Mouse (Mus musculus) cerebellum, adult 9-10 months (tissue): Measurements from ENCODE around the gene Tmf1.

Source experiments
- DNase-seq: peaks from one replicate; pipeline ENCODE4 v3.0.0; 2022

Tmf1 gene

DNA sequence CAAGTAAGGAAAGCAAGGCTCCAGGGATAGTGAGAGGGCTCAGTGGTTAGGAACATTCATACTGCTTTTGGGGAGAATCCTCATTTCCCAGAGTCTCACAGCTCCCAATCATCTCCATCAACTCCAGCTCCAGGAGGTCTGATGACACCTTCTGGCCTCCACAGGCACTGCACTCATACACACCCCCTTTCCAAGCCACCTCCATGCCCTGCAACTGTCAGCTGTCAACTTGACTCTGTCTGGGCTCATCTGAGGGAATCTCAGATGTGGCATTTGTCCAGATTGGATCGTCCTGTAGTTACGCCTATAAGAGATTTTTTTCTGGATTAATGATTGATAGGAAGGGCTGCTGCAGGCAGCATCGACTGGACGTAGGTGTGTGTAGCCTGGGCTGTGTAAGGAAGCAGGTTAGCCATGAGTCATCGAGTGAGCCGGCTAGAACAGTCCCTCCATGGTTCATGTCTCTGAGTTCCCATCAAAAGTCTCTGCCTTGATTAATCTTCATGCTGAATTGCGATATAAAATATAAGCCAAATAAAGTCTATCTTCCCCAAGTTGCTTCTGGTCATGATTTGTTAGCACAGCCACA is 74.6 kb downstream of the Tmf1 start:
- no peak for DNase-seq
